Mouse (Mus musculus) adrenal gland, adult 2 months (tissue): Measurements from ENCODE around the gene Mlycd. TPM values are rescaled to one million over a fixed set of nuclear protein-coding genes. Genes with fewer than 3 reads are reported as not detected.
"Not testable (repeated sequence)": the region's sequence is repeated elsewhere in the genome, so short reads cannot be mapped to it uniquely, and the experiment has no call there.

Source experiments
- DNase-seq: peaks from one replicate; pipeline ENCODE4 v3.0.0; 2021
- long read RNA-seq: library from polyadenylated mRNA; stranded (forward); transcript quantifications from one replicate; pipeline ENCODE4 v2.0.0, GENCODE M21; 2021
- polyA plus RNA-seq: library from polyadenylated mRNA; depleted of rRNA; stranded (reverse); fragments of >200 nt; gene quantifications from 2 replicates; pipeline ENCODE4 v1.2.3, GENCODE M21; 2012; rRNA removed
- total RNA-seq, 2 experiments: library from RNA; stranded (reverse); gene quantifications; 2 replicates each; pipeline ENCODE4 v1.2.3; 2021

The Mlycd gene
- total RNA-seq (10 to 100 TPM; 41.8 to 69.4 TPM), polyA plus RNA-seq (110 and 118 TPM in 2 replicates)
- long read RNA-seq, transcript Mlycd-201 (5 exons, 2,128 nt), result major isoform, 186 of 206 reads
- long read RNA-seq, partial matches to known transcripts, result 8 of 206 reads
- long read RNA-seq, other reads (novel, unspliced or antisense), result 12 of 206 reads

DNA sequence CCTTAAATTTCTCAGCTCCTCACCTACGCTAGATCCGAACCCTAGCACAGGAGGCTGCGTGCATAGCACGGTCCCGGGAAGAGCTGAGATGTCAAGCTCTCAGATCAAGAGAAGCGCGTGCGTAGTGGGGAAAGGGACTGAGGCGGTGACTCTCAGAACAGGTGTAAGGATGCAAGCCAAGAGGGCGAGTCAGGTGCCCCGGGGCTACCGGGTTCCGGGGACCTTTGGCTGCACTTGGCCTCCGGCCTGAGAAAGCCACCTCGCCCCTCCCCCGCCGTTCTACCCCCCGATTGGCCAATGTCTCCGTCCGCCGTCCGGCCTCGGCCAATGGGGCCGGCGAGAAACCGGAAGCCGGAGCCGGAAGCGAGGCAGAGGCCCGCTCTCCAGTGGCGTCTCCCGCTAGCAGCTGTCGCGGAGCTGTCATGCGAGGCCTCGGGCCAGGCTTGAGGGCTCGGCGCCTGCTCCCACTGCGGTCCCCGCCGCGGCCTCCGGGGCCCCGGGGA, at the start of gene Mlycd:
Gene Mlycd, plus strand, starts transcription at position 355 of the 503 bp plus-strand sequence.
- DNase-seq, result peak; percentile 97

DNA sequence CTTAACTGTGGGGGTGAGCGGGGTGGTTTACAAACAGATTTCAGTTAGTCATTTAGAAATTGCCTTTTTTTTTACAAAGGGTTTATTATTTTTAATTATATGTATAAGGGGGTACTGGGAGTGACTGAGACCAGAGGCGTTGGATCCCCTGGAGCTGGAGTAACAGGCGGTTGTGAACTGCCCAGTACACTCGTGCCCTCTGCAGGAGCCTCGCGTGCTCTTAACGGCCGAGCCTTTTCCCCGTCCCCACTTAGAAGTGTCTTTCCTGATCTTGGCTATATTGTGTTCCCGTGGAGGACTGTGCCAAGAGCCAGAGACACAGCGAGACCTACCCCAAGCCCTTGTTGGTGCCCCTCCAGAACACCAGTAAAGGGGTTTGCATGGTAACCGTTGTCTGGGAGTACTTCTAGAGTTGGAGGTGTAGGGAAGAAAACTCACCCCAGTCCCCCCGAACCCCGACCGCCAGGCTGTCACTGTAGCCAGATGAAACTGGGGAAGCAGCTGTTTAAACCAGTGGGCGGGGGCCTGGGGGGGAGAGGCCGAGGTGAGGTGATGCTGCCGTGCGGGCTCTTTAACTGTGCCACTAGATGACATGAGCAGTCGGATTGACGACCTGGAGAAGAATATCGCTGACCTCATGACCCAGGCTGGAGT, 49.5 kb upstream of the Mlycd start:
- DNase-seq, result no peak

DNA sequence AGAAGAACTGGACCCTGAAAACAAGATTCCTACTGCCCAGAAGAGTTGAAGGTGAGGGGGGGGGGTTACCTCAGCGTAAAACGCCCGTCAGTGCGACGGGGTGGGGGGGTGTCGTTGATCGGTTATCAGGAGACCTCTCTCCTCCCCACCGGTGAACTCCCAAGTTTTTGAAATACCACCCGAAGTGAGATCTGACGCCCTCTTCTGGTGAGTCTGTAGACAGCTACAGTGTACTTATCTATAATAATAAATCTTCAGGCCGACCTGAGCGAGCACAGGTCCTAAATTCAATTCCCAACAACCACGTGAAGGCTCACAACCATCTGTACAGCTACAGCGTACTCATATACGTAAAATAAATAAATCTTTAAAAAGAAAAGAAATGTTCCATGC, 49.0 kb upstream of the Mlycd start:
- no peak for DNase-seq

DNA sequence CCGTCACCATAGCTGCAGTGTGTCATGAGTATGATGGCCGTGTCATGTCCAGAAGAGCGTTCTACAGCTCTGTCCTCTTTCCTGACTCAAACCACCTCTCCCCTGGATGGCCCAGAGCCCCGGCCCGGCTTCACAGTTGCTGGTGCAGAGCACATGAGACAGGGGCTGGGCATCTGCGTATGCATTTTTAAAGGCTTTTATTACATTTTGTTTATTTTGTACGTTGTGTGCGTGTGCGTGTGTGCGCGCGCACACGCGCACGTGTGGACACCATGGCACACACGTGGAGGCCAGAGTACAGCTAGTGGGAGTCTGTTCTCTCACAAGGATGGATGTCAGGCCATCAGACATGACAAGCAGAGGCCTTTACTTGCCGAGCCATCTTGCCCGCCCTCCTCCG, 43.0 kb upstream of the Mlycd start:
- no peak for DNase-seq

DNA sequence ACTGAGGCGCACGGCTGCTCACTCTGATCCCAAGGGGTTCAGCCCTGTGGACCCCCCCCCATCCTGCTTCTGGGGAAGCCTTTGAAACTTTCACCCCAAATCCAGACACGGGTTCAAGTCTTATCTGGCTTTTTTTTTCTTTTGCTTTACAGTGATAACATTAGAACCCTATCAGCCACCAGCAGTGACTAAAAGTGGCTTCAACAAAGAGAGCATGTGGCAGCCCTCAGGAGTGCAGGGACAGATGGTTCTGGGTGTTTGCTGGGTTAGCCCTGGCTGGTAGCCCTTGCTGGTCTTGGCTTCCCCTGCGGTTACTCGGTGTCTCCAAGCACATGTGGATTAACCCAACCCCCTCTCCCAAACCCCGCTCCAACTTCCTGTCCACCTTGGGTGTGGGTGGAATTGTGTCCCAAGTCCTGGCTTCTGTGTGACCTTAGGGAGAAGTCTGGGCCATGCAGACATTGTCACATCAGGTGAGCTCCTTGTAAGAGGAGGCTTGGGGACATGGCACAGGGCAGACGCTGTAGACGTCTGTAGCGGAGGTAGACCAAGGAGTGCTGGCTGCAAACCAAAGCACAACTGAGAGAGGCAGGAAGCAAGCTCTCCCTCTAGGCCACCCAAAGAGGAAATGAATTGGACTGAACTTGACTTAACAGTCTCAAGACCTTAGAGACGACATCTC, 41.6 kb upstream of the Mlycd start:
- no peak for DNase-seq

DNA sequence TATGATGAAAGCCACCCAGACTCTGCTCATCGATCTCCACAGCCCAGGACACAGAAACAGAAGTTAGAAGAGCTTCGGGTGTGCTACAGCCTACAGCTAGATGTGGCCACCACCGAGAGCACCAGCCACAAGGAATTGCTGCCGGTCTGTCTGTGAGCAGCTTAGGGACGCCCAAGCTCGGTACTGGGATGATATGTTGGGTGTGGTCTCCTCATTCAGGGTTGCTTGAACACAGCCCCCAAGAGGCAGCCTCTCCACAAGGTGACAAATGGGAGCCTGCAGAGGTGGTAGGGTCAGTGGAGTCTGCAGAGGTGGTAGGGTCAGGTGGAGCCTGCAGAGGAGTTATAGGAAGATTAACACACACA, 41.0 kb upstream of the Mlycd start:
- DNase-seq, result no peak

DNA sequence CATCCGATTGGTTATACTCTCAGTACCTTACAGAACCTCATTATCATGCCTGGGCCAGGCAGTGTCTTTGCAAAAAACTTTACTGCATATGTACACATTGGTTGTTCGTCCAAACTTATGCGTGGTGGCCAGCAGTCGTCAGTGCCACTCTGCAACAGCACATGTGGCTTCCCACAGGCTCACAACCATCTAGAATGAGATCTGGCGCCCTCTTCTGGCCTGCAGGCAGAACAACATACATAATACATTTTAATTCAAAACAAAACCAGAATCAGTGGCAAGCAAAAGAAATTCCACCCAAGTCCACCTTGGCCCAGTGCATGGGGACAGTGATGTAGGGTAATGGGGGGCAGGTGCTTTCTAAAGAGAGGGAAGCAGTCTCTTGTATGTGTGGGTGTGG, 38.0 kb upstream of the Mlycd start:
- DNase-seq, result not testable (repeated sequence)

DNA sequence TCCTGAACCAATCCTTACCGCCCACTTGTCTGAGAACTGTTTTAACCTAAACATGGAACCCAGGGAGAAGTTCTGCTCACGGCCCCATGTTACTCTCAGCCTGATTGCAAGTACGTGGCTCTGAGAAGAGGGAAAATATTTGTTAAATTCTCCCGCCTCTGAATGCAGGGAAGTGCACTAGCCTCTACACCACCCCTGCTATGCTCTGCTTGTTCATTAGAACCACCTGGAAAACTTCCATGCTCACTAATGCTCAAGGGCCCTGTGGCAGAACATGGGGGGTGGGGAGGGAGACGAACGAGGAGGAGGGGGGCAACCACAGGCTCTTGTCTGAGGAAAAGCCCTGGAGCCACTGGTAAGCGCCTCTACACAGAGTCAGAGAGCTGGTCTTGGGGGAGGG, 36.5 kb upstream of the Mlycd start:
- no peak for DNase-seq

DNA sequence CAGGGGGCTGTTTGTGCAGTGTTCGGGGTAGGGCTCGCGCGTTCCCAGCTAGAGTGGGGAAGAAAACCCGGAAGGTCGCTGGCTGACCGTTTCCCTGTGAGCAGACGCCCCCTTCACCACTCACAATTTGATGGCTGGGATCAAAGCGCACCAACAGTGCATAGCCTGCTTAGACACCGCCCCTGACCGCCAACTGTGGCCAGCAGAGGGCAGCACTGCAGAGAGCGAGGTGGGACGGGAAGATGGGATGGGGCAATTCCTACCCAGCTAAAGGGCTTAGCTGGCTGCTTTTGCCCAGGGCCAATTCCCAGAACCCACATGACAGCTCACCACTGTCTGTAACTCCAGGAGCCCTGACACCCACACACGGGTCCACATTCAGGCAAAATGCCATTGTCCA, 35.8 kb upstream of the Mlycd start:
- DNase-seq, result peak; percentile 69

DNA sequence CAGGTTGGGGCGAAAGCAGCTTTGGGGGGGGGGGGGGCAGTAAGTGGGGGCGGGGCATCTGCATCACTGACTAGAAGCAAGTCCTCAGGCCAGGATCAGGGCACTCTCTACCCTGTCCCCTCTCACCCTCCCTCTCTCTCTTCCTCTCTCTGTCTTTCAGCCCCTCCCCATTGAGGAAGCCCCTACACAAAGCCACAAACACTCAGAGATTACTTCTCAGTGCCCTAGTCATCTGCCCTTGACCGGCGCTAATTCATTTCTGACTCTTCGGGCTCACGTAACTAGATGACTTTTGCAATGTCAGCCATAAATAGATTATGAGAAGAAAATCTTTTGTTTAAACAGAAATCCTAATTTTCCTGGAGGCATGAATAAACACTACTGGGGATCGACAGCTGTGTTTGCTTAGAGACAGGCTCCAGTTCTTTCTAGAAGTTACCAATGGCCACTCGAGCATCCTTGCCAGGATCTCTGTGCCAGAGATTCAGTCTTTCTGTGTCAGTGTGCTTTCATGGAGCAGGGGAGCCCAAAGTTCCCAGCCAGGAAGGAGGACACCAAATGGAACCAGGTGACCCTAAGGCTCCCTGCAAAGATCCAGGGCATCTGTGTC, 33.9 kb upstream of the Mlycd start:
- DNase-seq, result peak; percentile 47

DNA sequence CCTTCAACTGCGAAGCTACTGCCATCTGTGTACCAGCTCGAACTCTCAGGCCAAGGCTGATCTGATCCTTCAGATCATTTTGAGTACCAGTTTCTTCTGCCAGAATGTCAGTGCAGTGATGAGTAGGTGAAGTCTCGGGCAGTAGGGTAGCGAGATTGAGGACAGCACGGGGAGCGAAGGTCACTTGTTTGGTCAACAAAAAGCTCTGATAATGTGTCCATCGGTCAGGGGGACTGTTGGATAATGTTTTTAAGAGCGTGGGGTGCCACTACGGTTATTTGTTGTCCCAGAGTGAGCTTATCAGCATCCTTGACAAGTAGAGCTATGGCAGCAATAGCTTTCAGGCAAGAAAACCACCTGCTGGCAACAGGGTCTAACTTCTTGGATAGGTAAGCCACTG, 20.0 kb upstream of the Mlycd start:
- DNase-seq, result not testable (repeated sequence)

DNA sequence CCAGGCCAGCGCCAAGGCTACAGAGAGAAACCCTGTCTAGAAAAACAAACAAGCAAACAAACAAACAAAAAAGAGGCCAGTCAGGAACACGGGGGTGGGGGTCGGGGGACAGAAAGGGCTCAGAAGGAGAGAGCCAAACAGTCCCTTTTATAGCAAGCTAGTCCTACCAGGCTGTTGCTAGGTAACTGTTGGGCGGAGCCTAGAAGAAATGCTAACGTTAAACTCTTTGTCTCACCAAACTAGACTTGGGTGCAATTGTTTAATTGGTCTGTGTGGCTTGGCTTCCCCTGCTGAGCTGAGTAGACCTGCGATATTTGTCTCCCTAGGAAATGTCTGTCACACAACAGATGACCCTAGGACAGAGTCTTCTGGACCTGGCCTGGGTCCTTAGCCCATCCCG, 16.2 kb upstream of the Mlycd start:
- DNase-seq, result no peak

DNA sequence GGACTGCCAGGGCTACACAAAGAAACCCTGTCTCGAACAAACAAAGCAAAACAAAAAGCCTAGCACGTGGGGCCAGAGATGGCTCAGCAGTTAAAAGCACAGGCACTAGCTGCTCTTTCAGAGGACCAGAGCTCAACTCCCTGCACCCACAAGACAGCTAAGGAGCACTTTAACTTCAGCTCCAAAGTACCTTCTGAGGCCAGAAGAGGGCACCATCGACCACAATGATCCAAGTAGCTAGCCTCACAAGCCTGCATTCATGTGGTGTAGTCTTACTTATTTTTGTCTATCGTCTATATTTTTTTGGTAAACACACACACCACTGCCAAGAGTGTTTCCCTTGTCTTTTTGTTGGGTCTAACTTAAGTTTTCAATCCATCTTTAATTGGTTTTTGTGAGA, 14.1 kb upstream of the Mlycd start:
- DNase-seq, result peak; percentile 32

DNA sequence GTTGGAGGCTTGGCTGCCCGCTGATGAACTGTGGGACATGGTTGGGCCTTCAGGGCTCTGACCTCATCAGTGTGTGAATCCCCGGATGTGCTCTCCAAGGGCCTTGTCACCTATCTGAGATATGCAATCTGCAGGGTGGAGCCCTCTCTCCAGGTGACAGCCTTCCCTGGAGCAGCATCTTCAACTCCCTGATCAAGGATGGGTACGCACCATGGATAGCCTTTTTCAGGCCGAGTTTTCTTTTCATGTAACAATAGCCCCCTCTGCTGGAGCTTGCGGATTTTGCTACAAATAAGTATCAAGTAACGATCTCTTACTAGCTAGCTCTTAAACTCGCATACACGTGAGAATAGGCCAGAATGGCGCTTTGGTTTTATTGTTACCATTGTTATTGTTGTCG, 10.2 kb upstream of the Mlycd start:
- peak; percentile 65 for DNase-seq

DNA sequence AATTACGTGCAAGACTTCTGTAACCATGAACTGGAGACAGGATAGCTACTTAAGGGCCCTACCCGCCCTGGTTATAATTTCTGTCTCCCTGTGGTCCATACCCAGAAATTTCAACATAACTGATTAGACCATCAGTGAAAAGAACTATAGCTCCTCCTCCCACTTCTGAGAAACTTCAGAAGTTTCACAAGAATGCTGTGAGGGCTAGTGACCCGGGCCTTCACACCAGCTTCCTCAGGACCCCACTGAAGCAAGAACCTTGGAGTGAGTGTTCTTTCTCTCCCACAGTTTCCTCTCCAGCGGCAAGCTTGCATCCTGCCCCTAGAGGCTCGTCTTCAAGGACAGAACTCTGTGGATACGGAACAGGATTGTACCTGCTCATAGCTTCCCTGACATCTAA, 8.8 kb upstream of the Mlycd start:
- no peak for DNase-seq

DNA sequence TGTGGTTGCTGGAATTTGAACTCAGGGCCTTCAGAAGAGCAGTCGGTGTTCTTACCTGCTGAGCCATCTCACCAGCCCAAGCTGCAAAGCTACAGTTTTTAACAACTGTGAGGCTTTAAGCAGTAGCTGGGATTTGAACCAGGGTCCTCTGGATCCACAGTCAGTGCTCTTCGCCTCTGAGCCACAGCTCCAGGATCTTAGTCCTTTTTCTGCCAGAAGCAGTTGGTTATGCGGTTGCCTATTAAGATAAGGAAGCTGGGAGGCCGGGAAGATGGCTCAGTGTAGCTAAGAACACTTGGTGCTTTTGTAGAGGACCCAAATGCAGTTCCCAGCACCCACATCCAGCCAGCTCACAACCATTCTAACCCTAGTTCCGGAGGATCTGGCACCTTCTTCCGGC, 7.7 kb upstream of the Mlycd start:
- no peak for DNase-seq

DNA sequence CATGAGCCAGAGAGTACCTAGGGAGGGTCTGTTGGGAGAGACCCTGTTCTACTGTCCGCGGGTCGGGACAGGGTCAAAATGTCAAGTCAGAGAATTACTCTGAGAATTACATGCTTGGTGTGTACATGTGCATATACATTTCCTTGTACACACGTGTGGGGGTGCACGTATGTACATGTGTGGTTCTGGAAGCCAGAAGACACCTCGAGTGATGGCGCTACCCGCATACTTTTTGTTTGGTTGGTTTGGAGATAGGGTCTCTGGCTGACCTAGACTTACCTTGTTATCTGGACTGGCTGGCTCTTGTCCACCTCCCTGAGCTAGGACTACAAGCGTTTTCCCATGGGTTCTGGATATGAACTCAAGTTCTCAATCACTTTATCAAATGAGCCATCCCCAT, 581 bp upstream of the Mlycd start:
- DNase-seq, result no peak

DNA sequence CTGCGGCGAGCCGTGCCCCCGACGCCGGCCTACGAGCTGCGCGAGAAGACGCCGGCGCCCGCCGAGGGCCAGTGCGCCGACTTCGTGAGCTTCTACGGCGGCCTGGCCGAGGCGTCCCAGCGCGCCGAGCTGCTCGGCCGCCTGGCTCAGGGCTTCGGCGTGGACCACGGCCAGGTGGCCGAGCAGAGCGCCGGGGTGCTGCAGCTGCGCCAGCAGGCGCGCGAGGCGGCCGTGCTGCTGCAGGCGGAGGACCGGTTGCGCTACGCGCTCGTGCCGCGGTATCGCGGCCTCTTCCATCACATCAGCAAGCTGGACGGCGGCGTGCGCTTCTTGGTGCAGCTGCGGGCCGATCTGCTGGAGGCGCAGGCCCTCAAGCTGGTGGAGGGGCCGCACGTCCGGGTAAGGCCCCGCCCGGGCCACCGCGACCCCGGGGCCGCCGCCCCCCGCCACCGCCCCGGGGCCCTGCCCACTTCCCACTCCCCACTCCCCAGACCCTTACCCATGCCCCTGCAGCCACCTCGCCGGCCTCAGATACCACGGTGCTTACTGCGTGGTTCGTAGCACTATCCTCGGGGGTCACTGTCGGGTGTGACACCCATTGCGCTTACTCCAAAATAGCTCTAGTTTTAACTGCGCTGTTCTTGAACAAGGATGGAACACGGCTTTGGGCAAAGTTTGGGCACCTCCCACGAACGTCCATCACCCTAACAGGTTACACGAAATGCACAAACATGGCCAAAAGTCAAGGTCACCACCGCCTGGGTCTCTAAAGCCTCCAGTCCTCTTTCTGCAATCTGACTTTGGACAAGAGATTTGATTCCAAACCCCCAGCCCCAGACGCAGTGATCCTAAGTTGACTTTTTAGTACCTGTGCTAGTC, 633 bp downstream of the Mlycd start:
- DNase-seq, result peak; percentile 37

DNA sequence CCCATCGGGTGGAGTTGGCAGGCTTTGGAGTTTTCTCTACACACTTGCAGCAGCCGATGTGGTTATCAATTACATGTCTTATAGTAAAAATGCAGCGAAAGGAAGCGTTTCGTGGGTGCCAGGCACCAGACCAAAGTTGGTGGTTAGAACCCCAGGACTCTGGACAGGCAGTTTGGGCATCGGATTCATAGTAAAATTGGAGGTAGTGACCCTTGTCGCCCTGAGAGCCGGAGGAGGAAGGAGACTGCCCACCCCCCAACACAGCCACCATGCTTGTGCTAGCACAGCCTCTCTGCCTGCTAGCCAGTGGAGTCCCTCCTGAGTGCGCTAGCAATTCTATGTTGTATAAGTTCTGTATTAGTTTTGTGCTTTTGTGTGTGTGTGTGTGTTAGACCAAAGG, 3.9 kb downstream of the Mlycd start:
- DNase-seq, result no peak

DNA sequence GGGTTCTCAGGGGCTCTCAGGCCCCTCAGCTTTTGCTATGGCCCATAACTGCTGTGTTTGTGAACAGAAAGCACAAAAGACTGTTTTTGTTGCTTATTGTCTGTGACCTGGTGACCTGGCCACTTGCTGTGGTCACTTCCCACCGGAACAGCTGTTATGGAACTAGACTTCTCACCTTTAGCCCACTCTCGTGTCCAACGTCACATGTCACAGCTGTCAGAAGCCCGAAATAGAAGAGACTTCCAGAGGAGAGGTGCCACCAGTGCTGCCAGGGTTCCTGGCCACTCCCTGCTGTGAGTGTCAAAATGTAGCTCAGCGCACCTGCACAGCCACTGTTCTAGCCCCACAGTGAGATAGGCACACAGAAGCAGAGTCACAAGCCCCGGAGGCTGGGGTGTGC, 4.6 kb downstream of the Mlycd start:
- no peak for DNase-seq

DNA sequence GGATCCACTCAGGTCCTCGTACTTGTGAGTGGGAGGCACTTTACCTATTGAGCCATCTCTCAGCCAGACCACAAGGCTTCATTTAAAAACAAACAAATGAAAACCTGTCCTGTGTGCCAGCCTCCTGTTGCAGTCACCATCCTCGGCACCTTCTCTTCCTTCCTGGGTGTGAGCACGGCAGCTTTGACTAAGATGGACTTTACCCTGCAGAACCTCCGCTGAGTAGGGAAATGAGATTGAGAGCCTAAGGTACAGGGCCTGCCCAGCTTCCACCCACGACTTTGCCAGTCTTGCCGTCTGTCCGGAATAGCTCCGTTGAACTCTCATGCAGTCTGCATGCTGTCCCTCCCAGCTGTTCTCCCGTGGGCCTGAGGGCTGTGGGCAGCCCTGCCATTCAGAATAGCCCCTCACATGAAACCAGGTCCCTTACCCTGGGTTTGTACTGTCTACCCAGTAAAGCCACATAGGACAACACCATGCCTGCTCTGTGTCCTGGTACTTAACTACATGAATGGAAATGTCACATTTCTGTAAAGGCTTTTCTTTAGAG, 5.5 kb downstream of the Mlycd start:
- DNase-seq, result no peak

DNA sequence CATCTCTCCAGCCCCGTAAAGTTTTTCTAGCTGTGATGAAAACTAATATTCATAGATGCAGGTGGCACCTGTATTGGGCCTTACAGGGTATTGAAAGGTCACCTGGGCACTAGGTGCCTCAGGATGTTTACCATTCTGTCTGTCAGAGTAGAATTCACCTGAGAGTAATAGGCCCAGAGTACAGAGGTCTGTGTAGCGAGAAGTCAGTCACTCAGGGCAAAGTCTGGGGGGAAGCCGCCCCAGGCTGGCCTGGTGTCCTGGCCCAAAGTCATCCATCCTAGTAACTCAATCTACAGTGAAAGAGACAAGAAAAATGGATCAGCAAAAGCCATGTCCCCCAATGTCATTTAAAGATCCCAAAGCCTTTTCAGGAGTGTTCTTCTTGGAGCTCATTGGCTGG, 6.2 kb downstream of the Mlycd start:
- no peak for DNase-seq
